Mouse (Mus musculus) forebrain, embryonic 11.5 days (tissue): Measurements from ENCODE around the gene Gm7579. TPM values are rescaled to one million over a fixed set of nuclear protein-coding genes. Genes with fewer than 3 reads are reported as not detected.
"Not testable (repeated sequence)": the region's sequence is repeated elsewhere in the genome, so short reads cannot be mapped to it uniquely, and the experiment has no call there.

Source experiments
- ATAC-seq: fragments of 200-750 bp; cut with Nextera tagmentation; replicated peaks from 2 replicates; pipeline ENCODE4 v1.8.0; 2017; ENCODE audit warnings: moderate TSS enrichment; ENCODE audit not compliant: low FRiP score
- DNase-seq: peaks from one replicate; pipeline ENCODE4 v3.0.0-alpha.2; 2017; ENCODE audit warnings: low spot score
- H3K27ac ChIP-seq: fragments of 300-500 bp; sonication (generic); 2 replicates; pipeline ENCODE4 v1.5.1; 2014; ENCODE audit warnings: low read depth, low read length
- H3K27me3 ChIP-seq: fragments of 300-500 bp; sonication (generic); 2 replicates; pipeline ENCODE4 v1.6.1; 2014; ENCODE audit warnings: mild to moderate bottlenecking, low read length, mixed read lengths; ENCODE audit not compliant: control insufficient read depth, insufficient read depth
- H3K36me3 ChIP-seq: fragments of 300-500 bp; sonication (generic); 2 replicates; pipeline ENCODE4 v1.6.1; 2014; ENCODE audit warnings: mild to moderate bottlenecking, low read length, moderate library complexity, mixed read lengths; ENCODE audit not compliant: control insufficient read depth, insufficient read depth
- H3K4me1 ChIP-seq: fragments of 300-500 bp; sonication (generic); replicated peaks from 2 replicates; pipeline ENCODE4 v1.6.1; 2014; ENCODE audit warnings: low read length, mixed read lengths; ENCODE audit not compliant: control insufficient read depth, insufficient read depth
- H3K4me2 ChIP-seq: fragments of 300-500 bp; sonication (generic); 2 replicates; pipeline ENCODE4 v1.6.1; 2014; ENCODE audit warnings: low read depth, mild to moderate bottlenecking, low read length, moderate library complexity, mixed read lengths; ENCODE audit not compliant: severe bottlenecking
- H3K4me3 ChIP-seq: fragments of 300-500 bp; sonication (generic); 2 replicates; pipeline ENCODE4 v1.5.1; 2014; ENCODE audit warnings: low read depth, low read length
- H3K9ac ChIP-seq: fragments of 300-500 bp; sonication (generic); 2 replicates; pipeline ENCODE4 v1.6.1; 2014; ENCODE audit warnings: low read length
- H3K9me3 ChIP-seq: fragments of 300-500 bp; sonication (generic); 2 replicates; pipeline ENCODE4 v1.6.1; 2016; ENCODE audit warnings: low read length, mixed read lengths; ENCODE audit not compliant: control insufficient read depth
- WGBS: fragments of 180-500 bp; shearing (Covaris S2); extraction: QIAGEN DNeasy Blood & Tissue Kit; methylation state at CpG from one replicate; pipeline ENCODE4 v1.1.7; 2014; 5-methylcytosine and 5-hydroxymethylcytosine counted together
- polyA plus RNA-seq: library from polyadenylated mRNA; unstranded; fragments of >200 nt; fragmentation: Nextera tagmentation; extraction: Ambion mirVana; gene quantifications from 2 replicates; pipeline ENCODE4 v1.2.1, GENCODE M21; 2014

Gm7579 gene
- polyA plus RNA-seq, 1 experiment from 2014 or later, result not detected

DNA sequence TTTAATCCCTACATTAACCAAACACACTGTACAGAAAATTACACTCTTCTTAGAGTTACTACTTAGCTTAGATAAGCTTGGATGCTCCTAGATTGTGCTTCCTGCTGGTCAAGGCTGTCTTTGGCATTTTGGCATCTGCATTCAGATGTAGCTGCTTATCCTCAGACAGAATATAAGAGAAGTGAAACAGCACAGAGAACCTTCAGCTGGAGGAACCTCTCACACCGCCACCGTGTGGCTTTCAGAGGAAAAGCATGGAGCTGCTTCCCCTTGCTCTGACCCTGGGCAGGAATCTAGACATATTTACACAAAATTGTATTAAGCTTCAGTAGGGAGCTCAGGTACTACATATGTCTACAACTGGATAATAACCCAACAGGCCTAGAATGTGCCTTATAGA is 43.9 kb downstream of the Gm7579 start:
- 0% methylated on average over 2 of the region's 2 CpGs for WGBS
- H3K9ac ChIP-seq, result no peak overlapping the region
- no peaks in the 10 kb centered on the region for H3K36me3 ChIP-seq
- DNase-seq, result peak; percentile 55
- H3K4me1 ChIP-seq, result no peaks in the 10 kb centered on the region
- no peak overlapping the region for H3K4me2 ChIP-seq
- no peak overlapping the region for H3K27ac ChIP-seq
- no peaks in the 10 kb centered on the region for H3K27me3 ChIP-seq
- H3K4me3 ChIP-seq, result no peak overlapping the region
- ATAC-seq, result no peak
- H3K9me3 ChIP-seq, result no peaks in the 10 kb centered on the region

DNA sequence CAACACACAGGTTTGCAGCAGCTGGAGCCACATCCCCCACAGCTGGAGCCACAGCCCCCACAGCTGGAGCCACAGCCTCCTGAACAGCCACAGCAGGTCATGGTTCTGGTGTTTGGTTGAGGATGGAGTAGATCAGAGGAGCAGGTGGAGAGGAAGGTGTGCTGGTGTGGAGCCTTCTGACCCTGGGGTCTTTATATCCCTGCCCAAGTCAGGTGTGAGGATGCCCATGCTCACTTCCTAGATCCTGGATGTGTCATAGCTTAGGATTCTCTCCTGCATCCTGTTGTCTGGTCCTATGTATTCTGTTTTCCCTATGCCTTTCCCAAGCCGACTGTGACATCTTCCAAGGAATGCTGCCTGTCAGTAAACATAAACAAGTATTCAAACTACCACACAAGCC is 46.6 kb downstream of the Gm7579 start, which contains the start of gene Gm2431:
TSS of gene Gm2431 (minus strand) at position 101 of the 400 bp plus-strand sequence.
- H3K9me3 ChIP-seq, H3K9ac ChIP-seq, H3K4me3 ChIP-seq, H3K4me2 ChIP-seq, ATAC-seq, H3K27me3 ChIP-seq, DNase-seq, H3K27ac ChIP-seq, H3K36me3 ChIP-seq, H3K4me1 ChIP-seq: not testable (repeated sequence)
- WGBS, result 71% methylated on average over 1 of the region's 1 CpGs

Other genes starting within 250 kb of the Gm7579 start
- 52.9 and 55.9 TPM in 2 replicates for gene Mob2, start 150.8 kb upstream of the Gm7579 start, polyA plus RNA-seq
- 22.6 and 28.1 TPM in 2 replicates for gene Dusp8, start 116.0 kb upstream of the Gm7579 start, polyA plus RNA-seq
- 0.31 TPM in 1 of 2 replicates, not detected in the other for gene Gm45618, start 91.1 kb upstream of the Gm7579 start, polyA plus RNA-seq
- gene Gm39115, start 75.8 kb upstream of the Gm7579 start, polyA plus RNA-seq, result not detected in 2 replicates
- gene Gm45337, start 67.3 kb upstream of the Gm7579 start, polyA plus RNA-seq, result not detected in 2 replicates
- gene Gm29735, start 54.7 kb upstream of the Gm7579 start, polyA plus RNA-seq, result not detected in 2 replicates
- not detected in 2 replicates for gene Gm4553, start 46.1 kb upstream of the Gm7579 start, polyA plus RNA-seq
- not detected in 2 replicates for gene Krtap5-2, start 35.9 kb upstream of the Gm7579 start, polyA plus RNA-seq
- not detected in 2 replicates for gene Gm10153, start 21.5 kb upstream of the Gm7579 start, polyA plus RNA-seq
- not detected in 2 replicates for gene Krtap5-3, start 10.5 kb upstream of the Gm7579 start, polyA plus RNA-seq
- gene Krtap5-5, start 18.1 kb downstream of the Gm7579 start, polyA plus RNA-seq, result not detected in 2 replicates
- not detected in 2 replicates for gene Gm40460, start 29.2 kb downstream of the Gm7579 start, polyA plus RNA-seq
- not detected in 2 replicates for gene Gm2431, start 46.5 kb downstream of the Gm7579 start, polyA plus RNA-seq
- not detected in 2 replicates for gene Gm4559, start 62.5 kb downstream of the Gm7579 start, polyA plus RNA-seq
- not detected in 2 replicates for gene Krtap5-1, start 85.3 kb downstream of the Gm7579 start, polyA plus RNA-seq
- not detected in 2 replicates for gene Krtap5-4, start 91.7 kb downstream of the Gm7579 start, polyA plus RNA-seq
- gene Ifitm10, start 161.9 kb downstream of the Gm7579 start, polyA plus RNA-seq, result 0.24 and 0.32 TPM in 2 replicates
- gene Gm49369, start 170.8 kb downstream of the Gm7579 start, polyA plus RNA-seq, result not detected in 2 replicates
- 129 and 147 TPM in 2 replicates for gene Ctsd, start 176.2 kb downstream of the Gm7579 start, polyA plus RNA-seq
- not detected in 2 replicates for gene Syt8, start 223.0 kb downstream of the Gm7579 start, polyA plus RNA-seq
- 1.3 TPM in 1 of 2 replicates, not detected in the other for gene Tnni2, start 229.9 kb downstream of the Gm7579 start, polyA plus RNA-seq
- gene Lsp1, start 248.9 kb downstream of the Gm7579 start, polyA plus RNA-seq, result 8.7 and 9.8 TPM in 2 replicates